Mouse (Mus musculus) C3H10T1/2 (cell line): Measurements from ENCODE around the gene Smim8. TPM values are rescaled to one million over a fixed set of nuclear protein-coding genes. Genes with fewer than 3 reads are reported as not detected.

Source experiments
- polyA plus RNA-seq, 2 experiments: library from polyadenylated mRNA; unstranded; fragments of >200 nt; fragmentation: generic; extraction: Trizol; gene quantifications; one replicate each; pipeline ENCODE4 v1.2.1; 2012; ENCODE audit warnings: missing spikeins in 2 of 2

Gene Smim8
- 10 to 100 TPM in 1 of 2 experiments, 1 to 10 TPM in 1; 6.2 to 27.7 TPM for polyA plus RNA-seq

DNA sequence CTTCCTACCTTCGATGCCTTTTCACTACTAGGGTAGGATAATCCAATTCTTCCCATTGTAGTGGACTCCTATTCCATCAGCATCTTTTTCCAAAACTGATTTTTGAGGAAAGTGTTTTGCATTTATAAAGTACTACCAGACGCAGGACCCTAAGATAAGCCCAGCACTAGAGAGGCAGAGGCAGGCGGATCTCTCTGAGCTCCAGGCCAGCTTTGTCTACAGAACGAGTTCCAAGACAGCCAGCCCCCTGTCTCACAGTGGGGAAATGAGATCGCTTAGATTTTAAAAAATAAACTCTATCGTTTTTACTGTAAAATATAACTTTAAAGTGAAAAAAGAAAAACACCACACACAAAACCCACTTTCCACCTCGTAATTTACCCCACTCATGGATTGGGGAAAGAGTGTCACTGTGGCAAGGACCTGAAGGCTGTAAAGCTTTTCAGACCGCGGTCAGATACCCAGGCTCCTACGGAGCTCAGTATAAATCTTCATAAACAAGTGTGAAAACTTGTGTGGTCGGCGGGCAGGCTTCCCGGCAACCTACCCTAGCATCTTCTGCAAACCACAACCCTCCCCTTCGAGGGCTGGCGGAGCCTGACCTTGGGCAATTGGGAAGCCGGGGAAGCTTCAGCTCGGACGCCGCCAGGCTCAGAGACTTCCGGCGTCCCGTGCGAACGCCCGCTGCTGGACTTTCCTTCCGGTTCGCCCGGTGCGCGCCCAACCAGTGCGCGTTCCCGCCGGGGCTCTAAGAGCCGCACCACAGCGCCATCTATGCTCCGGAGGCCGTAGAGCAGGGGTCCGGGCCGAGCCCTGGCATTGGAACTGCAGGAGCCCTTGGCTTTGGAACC lies at the start of gene Smim8:
Gene Smim8 (minus strand): TSS at position 747 of the 851 bp plus-strand sequence.

DNA sequence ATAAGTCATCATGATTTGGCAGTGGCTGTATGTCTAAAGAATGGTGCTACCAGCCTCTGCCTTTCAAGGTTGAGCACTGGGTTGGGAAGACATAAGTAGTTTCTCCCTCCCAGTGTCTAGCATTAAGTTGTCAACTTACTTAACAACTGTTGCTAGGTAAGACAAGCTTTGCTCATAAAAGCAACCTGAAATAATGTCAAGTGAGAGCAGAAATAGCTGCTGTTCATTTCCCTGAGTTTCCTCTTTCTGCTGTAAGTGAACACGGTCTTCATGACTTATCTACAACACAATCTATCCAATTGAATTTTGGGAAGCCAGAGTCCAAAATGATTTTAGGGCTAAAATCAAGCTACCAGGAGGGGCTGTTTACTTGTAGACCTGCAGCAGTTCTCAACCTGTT lies 22.1 kb downstream of the Smim8 start, which contains the start of gene Gm136:
Gene Gm136 (minus strand): TSS at position 101 of the 400 bp plus-strand sequence.

DNA sequence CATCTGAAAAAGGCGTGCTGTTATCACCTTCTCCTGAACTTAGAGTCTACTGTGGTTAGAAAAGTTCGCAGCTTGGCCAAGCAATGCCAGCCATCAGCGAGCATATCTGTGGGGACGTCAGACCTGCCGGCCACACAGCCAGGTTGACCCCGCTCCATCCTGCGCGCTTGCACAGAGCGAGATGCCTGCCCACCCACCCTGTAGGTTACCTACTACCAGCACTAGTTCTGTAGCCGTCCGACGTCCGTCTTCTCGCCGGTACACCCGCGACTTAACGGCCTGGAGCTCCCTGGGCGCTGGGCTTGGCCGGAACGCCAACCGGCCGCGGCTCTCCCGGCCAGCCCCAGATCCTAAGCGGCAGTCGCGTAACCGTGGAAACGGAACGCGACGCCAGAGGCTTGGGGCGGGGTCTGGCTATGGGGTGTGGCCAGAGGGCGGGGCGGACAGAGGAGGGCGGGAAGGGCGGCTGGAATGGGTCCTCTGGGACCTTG lies 48.3 kb downstream of the Smim8 start, which contains the start of gene Cfap206:
Gene Cfap206 (minus strand): TSS at position 356 of the 491 bp plus-strand sequence.

Other genes starting within 250 kb of the Smim8 start
- 10 to 100 TPM; 25.9 to 42.9 TPM for gene Akirin2, start 227.5 kb downstream of the Smim8 start, polyA plus RNA-seq
- 10 to 100 TPM in 1 of 2 experiments, 1 to 10 TPM in 1; 1.2 to 12.4 TPM for gene Orc3, start 163.5 kb downstream of the Smim8 start, polyA plus RNA-seq
- 1 to 10 TPM; 1.3 to 9.9 TPM for gene Rars2, start 163.5 kb downstream of the Smim8 start, polyA plus RNA-seq
- gene Slc35a1, start 91.0 kb downstream of the Smim8 start, polyA plus RNA-seq = 10 to 100 TPM in 1 of 2 experiments, 1 to 10 TPM in 1; 1.9 to 20.7 TPM
- gene Cfap206, start 48.2 kb downstream of the Smim8 start, polyA plus RNA-seq = under 1 TPM in 1 of 2 experiments, not detected in 1; 0.07 TPM
- not detected for gene Gm136, start 22.2 kb downstream of the Smim8 start, polyA plus RNA-seq
- 1 to 10 TPM in 1 of 2 experiments, under 1 TPM in 1; 0.12 to 1.6 TPM for gene Zfp292, start 104.5 kb upstream of the Smim8 start, polyA plus RNA-seq
- gene Cga, start 115.4 kb upstream of the Smim8 start, polyA plus RNA-seq = not detected